Mouse (Mus musculus) heart, adult 2 months (tissue): ENCODE measurements around the gene Acadvl.

ENCODE experiments used
- CTCF ChIP-seq: fragments of 200-600 bp; IDR thresholded peaks from 2 replicates; pipeline ENCODE4 v1.8.1; 2022; ENCODE audit warnings: antibody characterized with exemption, mild to moderate bottlenecking, moderate library complexity
- EP300 ChIP-seq: fragments of 200-500 bp; IDR thresholded peaks from 2 replicates; pipeline ENCODE4 v1.6.1; 2011; ENCODE audit warnings: low read depth, low read length, control low read depth; ENCODE audit not compliant: insufficient read depth

DNA sequence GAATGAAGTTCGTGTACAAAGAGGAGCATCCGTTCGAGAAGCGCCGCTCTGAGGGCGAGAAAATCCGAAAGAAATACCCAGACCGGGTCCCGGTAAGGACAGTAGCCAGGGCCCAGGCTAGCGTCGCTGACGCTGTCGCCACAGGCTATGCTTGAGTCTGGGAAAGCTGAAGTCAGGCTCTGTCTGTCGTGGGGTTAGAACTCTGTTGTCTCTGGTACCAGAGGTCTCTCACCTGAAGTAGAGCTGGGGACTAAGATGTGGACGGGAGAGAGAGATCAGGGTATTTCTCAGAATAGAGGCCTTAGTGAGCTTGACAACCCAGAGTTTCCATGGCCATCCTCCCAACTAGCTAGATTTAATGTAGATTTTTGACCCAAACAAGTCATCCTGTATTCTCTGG lies 23.5 kb downstream of the Acadvl start:
- TF ChIP-seq CTCF (no peak), EP300 (no peak; the same call in 1 of the 2 replicates)
